Mouse (Mus musculus) megakaryocyte, embryonic 14.5 days (primary cell): Measurements from ENCODE around the gene Pros1.

Experiments
- FLI1 ChIP-seq: IDR thresholded peaks from 2 replicates; pipeline ENCODE4 v1.6.1; 2012; ENCODE audit warnings: low read length, inconsistent platforms, mixed read lengths
- GATA1 ChIP-seq: IDR thresholded peaks from 3 replicates; pipeline ENCODE4 v1.6.1; 2012; ENCODE audit warnings: mixed read lengths, low read length, inconsistent platforms, borderline replicate concordance

- TF ChIP-seq GATA1 (no peak), FLI1 (no peak)
These were observed 43.3 kb upstream of the Pros1 start for GRCm38 (mm10) chr16:62810855-62811254.
